Mouse (Mus musculus) intestine, embryonic 15.5 days (tissue): ENCODE measurements around the gene Gm45717. TPM values are rescaled to one million over a fixed set of nuclear protein-coding genes. Genes with fewer than 3 reads are reported as not detected.
"Not testable (repeated sequence)": the region's sequence is repeated elsewhere in the genome, so short reads cannot be mapped to it uniquely, and the experiment has no call there.

Experiments
- ATAC-seq: fragments of 200-750 bp; cut with Nextera tagmentation; 2 replicates; pipeline ENCODE4 v1.8.0; 2017; ENCODE audit warnings: moderate TSS enrichment, moderate library complexity
- H3K27ac ChIP-seq: fragments of 300-500 bp; sonication (generic); 2 replicates; pipeline ENCODE4 v1.5.1; 2015; ENCODE audit warnings: mild to moderate bottlenecking, inconsistent platforms
- H3K27me3 ChIP-seq: fragments of 300-500 bp; sonication (generic); replicated peaks from 2 replicates; pipeline ENCODE4 v1.6.1; 2015; ENCODE audit warnings: inconsistent platforms
- H3K36me3 ChIP-seq: fragments of 300-500 bp; sonication (generic); 2 replicates; pipeline ENCODE4 v1.6.1; 2015; ENCODE audit warnings: inconsistent platforms
- H3K4me1 ChIP-seq: fragments of 300-500 bp; sonication (generic); replicated peaks from 2 replicates; pipeline ENCODE4 v1.6.1; 2015; ENCODE audit warnings: inconsistent platforms
- H3K4me2 ChIP-seq: fragments of 300-500 bp; sonication (generic); replicated peaks from 2 replicates; pipeline ENCODE4 v1.6.1; 2015; ENCODE audit warnings: mild to moderate bottlenecking, inconsistent platforms
- H3K4me3 ChIP-seq: fragments of 300-500 bp; sonication (generic); replicated peaks from 2 replicates; pipeline ENCODE4 v1.5.1; 2015; ENCODE audit warnings: inconsistent platforms
- H3K9ac ChIP-seq: fragments of 300-500 bp; sonication (generic); 2 replicates; pipeline ENCODE4 v1.6.1; 2015; ENCODE audit warnings: inconsistent platforms
- H3K9me3 ChIP-seq: fragments of 300-500 bp; sonication (generic); 2 replicates; pipeline ENCODE4 v1.6.1; 2016; ENCODE audit warnings: inconsistent platforms
- WGBS: fragments of 180-500 bp; shearing (Covaris S2); methylation state at CpG from one replicate; pipeline ENCODE4 v1.1.7; 2015; 5-methylcytosine and 5-hydroxymethylcytosine counted together
- polyA plus RNA-seq: library from polyadenylated mRNA; unstranded; fragments of >200 nt; fragmentation: Nextera tagmentation; extraction: Ambion mirVana; gene quantifications from 2 replicates; pipeline ENCODE4 v1.2.1, GENCODE M21; 2015

The Gm45717 gene
- polyA plus RNA-seq, 1 experiment from 2014 or later = 0.69 TPM

DNA sequence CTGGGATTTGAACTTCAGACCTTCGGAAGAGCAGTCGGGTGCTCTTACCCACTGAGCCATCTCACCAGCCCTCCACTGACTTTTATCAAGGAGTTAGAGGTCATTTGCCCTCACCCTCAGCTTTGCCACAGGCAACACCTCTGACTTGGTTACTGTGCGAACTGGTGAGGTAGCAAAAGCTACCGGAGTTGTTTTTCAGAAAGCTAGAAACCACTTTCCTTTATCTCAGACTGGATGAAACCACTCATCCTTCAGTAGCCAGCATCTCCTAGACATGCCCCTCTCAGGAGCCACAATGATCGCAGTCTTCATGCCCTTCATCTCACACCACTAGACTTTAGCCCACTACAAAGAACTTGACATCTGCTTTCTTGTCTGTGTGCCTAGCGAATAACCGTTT is 27.2 kb upstream of the Gm45717 start:
- H3K4me3 ChIP-seq = no peak overlapping the region
- H3K36me3 ChIP-seq = no peaks in the 10 kb centered on the region
- H3K9me3 ChIP-seq = no peaks in the 10 kb centered on the region
- H3K27me3 ChIP-seq = no peaks in the 10 kb centered on the region
- ATAC-seq = no peak
- H3K4me2 ChIP-seq = no peak overlapping the region
- no peak overlapping the region for H3K27ac ChIP-seq
- H3K9ac ChIP-seq = no peak overlapping the region
- H3K4me1 ChIP-seq = no peaks in the 10 kb centered on the region
- 92% methylated on average over 7 of the region's 7 CpGs for WGBS

DNA sequence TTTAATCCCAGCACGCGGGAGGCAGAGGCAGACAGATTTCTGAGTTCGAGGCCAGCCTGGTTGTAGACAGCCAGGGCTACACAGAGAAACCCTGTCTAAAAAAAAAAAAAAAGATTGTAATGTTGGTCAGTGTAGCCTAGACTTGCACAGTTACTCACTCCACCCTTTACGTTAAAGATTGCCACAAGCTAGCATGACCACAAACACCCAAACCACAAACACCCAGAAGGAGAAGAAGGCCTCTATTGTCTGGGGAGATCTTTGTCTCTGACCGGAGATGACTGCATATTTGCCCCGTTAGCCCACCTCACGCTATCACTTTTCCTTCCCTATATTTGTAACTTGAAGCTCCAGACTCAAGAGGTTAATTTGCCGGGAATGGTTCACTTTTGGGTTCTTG is 26.0 kb upstream of the Gm45717 start:
- H3K27me3 ChIP-seq = no peaks in the 10 kb centered on the region
- WGBS = 90% methylated on average over 8 of the region's 8 CpGs

DNA sequence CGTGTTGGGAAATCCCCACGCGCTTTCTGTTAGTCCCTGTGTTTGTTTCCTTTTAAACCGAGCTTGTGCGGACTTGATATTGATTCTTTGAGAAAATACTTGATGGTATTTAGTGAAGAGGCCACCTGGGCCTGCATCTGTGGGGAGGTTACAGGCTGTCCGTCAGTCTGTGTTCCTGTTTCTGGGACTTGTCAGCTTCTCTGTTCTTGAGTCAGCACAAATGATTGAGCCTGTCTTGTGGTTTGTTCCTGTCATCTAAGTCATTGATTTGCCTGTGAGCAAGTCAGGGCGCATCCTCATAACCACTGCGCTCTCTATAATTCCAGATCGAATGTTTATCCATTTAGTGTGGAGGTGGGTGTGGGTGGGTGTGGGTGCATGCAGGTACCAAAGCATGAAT is 21.0 kb upstream of the Gm45717 start:
- H3K4me3 ChIP-seq, H3K9me3 ChIP-seq, H3K9ac ChIP-seq, ATAC-seq, H3K4me2 ChIP-seq, H3K27ac ChIP-seq, H3K27me3 ChIP-seq, H3K36me3 ChIP-seq: not testable (repeated sequence)
- WGBS = 86% methylated on average over 9 of the region's 9 CpGs
- H3K4me1 ChIP-seq = peaks cover 19% of the 10 kb centered on the region

More for the DNA sequence above, 26.0 kb upstream of the Gm45717 start:
- H3K4me2 ChIP-seq = no peak overlapping the region
- H3K36me3 ChIP-seq = no peaks in the 10 kb centered on the region
- H3K9me3 ChIP-seq = no peaks in the 10 kb centered on the region
- ATAC-seq = no peak
- H3K9ac ChIP-seq = no peak overlapping the region
- no peaks in the 10 kb centered on the region for H3K4me1 ChIP-seq
- H3K4me3 ChIP-seq = no peak overlapping the region
- H3K27ac ChIP-seq = no peak overlapping the region

DNA sequence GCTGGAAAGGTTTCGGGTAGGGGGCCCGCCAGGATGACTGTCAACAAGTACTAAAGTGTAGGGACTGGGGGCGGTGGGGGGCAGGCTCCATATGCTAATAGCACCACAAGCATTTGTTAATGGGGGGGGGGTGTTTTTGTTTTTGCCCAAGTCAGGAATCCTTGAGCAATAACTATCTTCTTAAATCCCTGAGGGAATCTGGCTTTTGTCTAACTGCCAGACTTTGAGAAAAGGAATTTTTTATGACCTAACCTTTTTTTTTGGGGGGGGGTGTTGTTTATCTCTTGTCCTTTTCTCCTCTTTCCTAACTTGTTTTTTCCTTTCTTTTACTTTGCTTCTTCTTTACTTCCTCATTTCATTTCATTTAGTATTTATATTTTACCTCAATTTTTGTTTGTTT is 19.7 kb upstream of the Gm45717 start:
- Histone ChIP-seq H3K9me3 (no peaks in the 10 kb centered on the region), H3K4me2 (no peak overlapping the region), H3K27ac (peak overlapping the region; percentile 75), H3K4me3 (no peak overlapping the region), H3K27me3 (no peaks in the 10 kb centered on the region), H3K9ac (no peak overlapping the region), H3K4me1 (peaks cover 28% of the 10 kb centered on the region), H3K36me3 (no peaks in the 10 kb centered on the region)
- ATAC-seq = no peak
- 28% methylated on average over 3 of the region's 3 CpGs for WGBS

DNA sequence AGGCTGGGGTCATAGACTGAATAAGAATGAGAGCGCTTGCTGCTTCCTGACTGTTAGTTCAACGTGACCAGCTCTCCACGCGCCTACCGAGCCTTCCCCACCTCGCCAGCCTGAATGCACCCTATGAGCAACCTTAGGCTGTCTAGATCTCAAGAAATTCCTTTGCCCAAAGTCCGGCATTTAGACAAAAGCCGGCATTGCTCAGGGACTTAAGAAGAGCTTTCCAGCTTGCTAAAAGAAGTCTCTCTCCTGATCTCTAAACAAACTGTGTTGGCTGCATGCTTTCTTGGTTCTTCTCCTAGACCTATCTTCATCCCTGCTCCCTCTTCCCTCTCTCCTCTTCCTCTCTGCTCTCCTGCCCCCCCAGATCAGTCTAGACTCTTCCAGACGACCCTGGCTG is 19.2 kb upstream of the Gm45717 start:
- no peaks in the 10 kb centered on the region for H3K36me3 ChIP-seq
- WGBS = 17% methylated on average over 9 of the region's 9 CpGs

DNA sequence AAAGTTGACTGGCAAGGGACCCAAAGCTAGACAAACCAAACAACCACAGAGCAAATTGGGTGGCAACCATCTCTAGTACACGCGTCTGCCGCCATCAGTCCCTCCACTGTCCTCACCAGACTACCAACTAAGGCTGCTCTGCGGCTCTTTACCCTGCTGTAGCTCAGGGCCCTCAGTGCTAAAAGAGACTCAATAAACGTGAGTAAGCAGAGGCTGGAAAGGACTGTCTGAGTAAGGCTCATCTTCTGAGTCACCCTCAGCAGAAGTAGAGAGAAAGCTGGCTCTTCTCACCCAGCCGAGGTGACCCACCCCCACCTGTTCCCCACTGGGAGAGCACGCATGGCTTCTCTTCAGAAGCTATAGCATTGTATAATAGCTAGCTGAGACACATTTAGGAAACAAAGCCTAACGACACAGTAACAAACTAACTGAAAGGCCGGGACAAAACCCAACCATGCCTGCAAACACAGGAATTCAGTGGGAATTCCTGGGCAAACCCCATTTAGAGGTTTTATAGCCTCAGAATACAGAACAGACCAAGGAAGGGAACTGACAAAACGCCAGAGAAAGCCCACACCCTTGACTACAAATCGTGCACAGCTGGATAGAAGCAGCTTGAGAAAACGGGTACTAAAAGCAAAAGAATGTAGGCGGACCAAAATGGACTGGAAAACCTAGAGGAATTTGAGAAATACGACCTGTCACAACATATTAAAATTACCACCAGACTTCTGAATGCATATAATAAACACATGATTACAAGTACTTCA is 17.8 kb upstream of the Gm45717 start:
- no peak overlapping the region for H3K4me3 ChIP-seq
- peaks cover 28% of the 10 kb centered on the region for H3K4me1 ChIP-seq
- H3K4me2 ChIP-seq = no peak overlapping the region
- H3K27me3 ChIP-seq = no peaks in the 10 kb centered on the region
- peak overlapping the region; percentile 75 for H3K27ac ChIP-seq
- ATAC-seq = no peak
- H3K9me3 ChIP-seq = no peaks in the 10 kb centered on the region
- H3K36me3 ChIP-seq = no peaks in the 10 kb centered on the region
- H3K9ac ChIP-seq = no peak overlapping the region
- 36% methylated on average over 14 of the region's 14 CpGs for WGBS

More for the DNA sequence above, 19.2 kb upstream of the Gm45717 start:
- Histone ChIP-seq H3K27me3 (no peaks in the 10 kb centered on the region), H3K4me2 (no peak overlapping the region), H3K9ac (no peak overlapping the region; the same call in 1 of the 2 replicates), H3K9me3 (no peaks in the 10 kb centered on the region), H3K4me1 (peaks cover 28% of the 10 kb centered on the region), H3K27ac (peak overlapping the region; percentile 75), H3K4me3 (no peak overlapping the region)
- no peak for ATAC-seq

DNA sequence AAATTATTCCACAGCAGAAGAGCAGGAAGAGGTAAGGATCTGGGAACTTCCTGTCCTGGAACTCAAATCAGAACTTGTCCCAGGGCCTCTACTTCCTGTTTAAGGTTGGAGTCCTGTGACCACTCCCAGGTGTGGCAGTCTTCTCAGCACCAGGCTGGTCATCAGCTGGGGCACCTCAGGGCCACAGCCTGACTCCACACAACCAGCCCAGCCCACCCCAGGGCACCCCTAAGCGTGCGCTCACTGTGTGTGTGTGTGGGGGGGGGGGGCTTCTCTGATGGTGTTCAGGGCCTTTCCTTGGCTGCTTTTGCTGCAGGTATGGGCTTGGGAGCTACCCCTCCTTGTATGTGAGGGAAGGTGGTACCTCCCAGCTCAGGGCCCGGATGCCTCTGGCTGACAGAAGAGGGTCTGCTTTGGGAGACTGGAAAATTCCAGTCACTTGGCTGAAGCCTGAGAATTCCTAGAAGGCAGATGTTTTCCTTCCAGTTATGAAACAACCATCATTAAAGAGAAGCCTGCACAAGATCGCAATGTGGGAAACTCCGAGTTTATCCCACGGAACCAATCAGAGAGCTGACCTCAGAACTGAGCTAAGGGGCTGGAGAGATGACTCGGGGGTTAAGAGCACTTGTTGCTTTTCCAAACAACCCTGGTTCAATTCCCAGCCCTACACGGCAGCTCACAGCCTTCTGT is 15.9 kb upstream of the Gm45717 start:
- H3K9me3 ChIP-seq = no peaks in the 10 kb centered on the region
- H3K27me3 ChIP-seq = no peaks in the 10 kb centered on the region
- no peak overlapping the region for H3K4me3 ChIP-seq
- ATAC-seq = peak; percentile 70
- H3K4me2 ChIP-seq = peak overlapping the region; percentile 24
- H3K27ac ChIP-seq = peak overlapping the region; percentile 91
- no peak overlapping the region for H3K9ac ChIP-seq
- WGBS = 44% methylated on average over 8 of the region's 8 CpGs
- peaks cover 31% of the 10 kb centered on the region for H3K4me1 ChIP-seq
- H3K36me3 ChIP-seq = no peaks in the 10 kb centered on the region

DNA sequence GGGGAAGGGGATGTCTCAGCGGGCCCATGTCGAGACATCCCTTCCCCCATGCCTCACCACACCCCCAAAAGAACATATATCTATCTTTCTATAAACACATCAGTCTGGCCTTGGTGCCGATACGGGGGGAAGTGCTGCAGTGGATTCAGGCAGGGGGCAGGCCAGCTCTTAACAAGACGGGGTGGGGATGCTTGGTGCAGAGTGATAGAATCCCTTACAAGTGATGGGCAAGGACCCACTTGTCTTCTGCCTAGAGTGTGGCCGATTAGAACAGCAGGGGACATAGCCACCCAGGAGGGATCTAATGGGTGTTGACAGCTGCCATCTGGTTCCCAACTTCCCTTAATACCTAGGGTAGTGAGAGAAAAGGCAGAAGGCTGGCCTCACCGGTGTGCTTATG is 15.2 kb upstream of the Gm45717 start:
- H3K4me1 ChIP-seq = peaks cover 31% of the 10 kb centered on the region
- H3K9ac ChIP-seq = no peak overlapping the region
- 28% methylated on average over 7 of the region's 7 CpGs for WGBS
- H3K36me3 ChIP-seq = no peaks in the 10 kb centered on the region
- no peaks in the 10 kb centered on the region for H3K27me3 ChIP-seq
- H3K9me3 ChIP-seq = no peaks in the 10 kb centered on the region
- H3K4me2 ChIP-seq = no peak overlapping the region
- peak overlapping the region; percentile 91 for H3K27ac ChIP-seq
- no peak for ATAC-seq
- no peak overlapping the region for H3K4me3 ChIP-seq

DNA sequence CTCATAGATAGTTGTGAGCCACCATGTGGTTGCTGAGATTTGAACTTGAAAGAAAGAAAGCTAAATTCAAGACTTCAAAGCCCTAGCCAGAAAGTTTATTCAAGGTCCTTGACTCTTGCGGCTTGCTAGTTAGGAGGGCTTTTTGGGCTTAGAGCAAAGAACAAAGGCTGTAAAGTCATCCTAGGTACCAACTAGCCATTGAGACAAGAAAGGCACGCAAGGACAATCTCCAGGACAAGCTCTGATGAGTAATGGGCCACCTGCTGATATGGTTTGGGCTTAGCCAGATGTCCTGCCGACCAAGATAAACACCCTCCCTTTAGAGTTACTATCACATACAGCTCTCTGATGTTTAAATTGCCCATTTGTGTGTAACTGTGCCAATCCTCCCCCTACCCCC is 13.0 kb upstream of the Gm45717 start:
- H3K36me3 ChIP-seq, ATAC-seq, H3K27me3 ChIP-seq, H3K9ac ChIP-seq, H3K27ac ChIP-seq, H3K9me3 ChIP-seq: not testable (repeated sequence)
- 28% methylated on average over 3 of the region's 3 CpGs for WGBS
- peak overlapping the region; percentile 16; the same call in 1 of the 2 replicates for H3K4me3 ChIP-seq
- peaks cover 20% of the 10 kb centered on the region for H3K4me1 ChIP-seq
- H3K4me2 ChIP-seq = peak overlapping the region; percentile 48

DNA sequence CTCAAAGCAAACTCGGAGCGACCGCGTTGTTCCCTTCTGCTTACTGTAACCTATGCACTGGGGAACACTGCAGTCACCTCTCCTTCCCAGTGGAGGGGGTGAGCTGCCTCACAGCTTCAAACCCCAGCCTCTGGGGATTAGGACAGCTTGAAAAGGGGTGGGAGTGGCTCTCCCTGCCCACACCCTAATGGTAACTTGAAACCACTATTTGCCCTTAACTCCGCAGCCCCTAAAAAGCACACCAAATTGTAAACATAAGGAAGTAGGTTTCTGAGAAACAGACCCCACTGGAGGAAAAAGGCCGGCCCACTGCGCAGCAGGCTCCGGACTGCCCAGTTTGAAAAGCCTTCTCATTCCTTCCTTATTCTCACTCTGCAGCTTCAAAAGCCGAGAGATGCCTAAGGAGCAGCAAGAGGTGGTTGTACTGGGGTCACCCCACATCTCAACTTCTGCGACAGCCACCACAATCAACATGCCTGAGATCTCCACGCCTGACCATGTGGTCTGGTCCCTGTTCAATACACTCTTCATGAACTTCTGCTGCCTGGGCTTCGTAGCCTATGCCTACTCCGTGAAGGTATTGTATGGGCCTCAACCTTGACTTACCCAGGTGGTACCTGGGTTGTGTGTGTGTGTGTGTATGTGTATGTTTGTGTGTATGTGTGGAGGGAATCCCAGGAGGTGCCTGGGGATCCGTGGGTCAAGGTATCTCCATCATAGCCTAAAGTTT is 12.3 kb upstream of the Gm45717 start:
- H3K27me3 ChIP-seq = no peaks in the 10 kb centered on the region
- peak overlapping the region; percentile 67; the same call in 1 of the 2 replicates for H3K27ac ChIP-seq
- H3K9me3 ChIP-seq = no peaks in the 10 kb centered on the region
- WGBS = 9% methylated on average over 14 of the region's 14 CpGs
- H3K9ac ChIP-seq = no peak overlapping the region
- H3K4me3 ChIP-seq = peak overlapping the region; percentile 16
- H3K36me3 ChIP-seq = no peaks in the 10 kb centered on the region
- H3K4me2 ChIP-seq = peak overlapping the region; percentile 48
- peak; percentile 64 for ATAC-seq
- peaks cover 13% of the 10 kb centered on the region for H3K4me1 ChIP-seq

DNA sequence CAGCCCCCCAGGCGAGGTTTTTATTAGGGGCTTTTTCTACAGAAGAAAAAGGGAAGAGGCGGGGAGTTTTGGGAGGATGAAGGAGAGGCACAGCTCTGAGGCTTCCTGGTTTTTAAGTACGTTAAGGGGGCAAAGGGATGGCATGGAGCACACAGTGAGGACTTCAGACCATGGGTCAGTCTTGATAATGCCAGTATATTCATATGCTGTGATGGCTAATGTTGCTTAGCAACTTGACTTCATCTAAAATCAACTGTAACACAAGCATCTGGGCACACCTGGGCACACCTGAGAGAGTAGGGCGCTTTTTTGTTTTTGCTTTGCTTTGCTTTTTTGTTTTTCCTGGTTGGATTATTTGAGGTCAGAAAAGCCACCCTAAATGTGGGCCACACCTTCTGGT is 11.2 kb upstream of the Gm45717 start, which contains the start of gene Ifitm1:
Gene Ifitm1, plus strand, starts transcription at position 301 of the 400 bp plus-strand sequence.
- no peaks in the 10 kb centered on the region for H3K36me3 ChIP-seq
- no peak for ATAC-seq
- H3K27ac ChIP-seq = peak within 1 kb of the TSS; percentile 67; the same call in 1 of the 2 replicates
- no peaks in the 10 kb centered on the region for H3K9me3 ChIP-seq
- H3K4me2 ChIP-seq = peak within 1 kb of the TSS; percentile 48
- H3K27me3 ChIP-seq = no peaks in the 10 kb centered on the region
- 94% methylated on average over 4 of the region's 4 CpGs for WGBS
- peak within 1 kb of the TSS; percentile 16; the same call in 1 of the 2 replicates for H3K4me3 ChIP-seq
- H3K9ac ChIP-seq = no peak within 1 kb of the TSS
- H3K4me1 ChIP-seq = peaks cover 13% of the 10 kb centered on the region

DNA sequence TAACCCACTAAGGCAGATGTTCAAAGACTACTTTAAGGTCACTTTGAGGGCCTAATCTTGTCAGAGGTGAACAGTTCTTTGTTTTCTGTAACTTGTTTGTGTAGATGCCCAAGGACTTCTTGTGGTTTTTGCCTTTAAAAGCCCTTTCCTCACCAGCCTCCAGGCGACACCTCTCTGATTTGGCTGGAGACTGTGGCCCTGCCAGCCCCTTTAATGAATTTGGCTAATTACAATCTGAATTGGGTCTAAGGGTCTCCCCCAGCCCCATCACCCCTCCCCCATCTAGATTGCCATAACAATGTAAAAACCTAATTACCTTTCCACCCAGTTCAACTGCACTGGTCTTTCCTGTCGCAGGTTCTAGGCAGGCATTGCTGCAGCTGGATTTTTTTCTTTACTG is 7.0 kb upstream of the Gm45717 start:
- no peak for ATAC-seq
- no peaks in the 10 kb centered on the region for H3K36me3 ChIP-seq
- no peak overlapping the region for H3K9ac ChIP-seq
- no peaks in the 10 kb centered on the region for H3K9me3 ChIP-seq
- H3K27me3 ChIP-seq = no peaks in the 10 kb centered on the region
- H3K27ac ChIP-seq = no peak overlapping the region
- no peak overlapping the region for H3K4me3 ChIP-seq
- 0 out of 2 replicates have a peak, but pooled peaks cover 2% of the 10 kb centered on the region for H3K4me1 ChIP-seq
- WGBS = 69% methylated on average over 2 of the region's 2 CpGs
- H3K4me2 ChIP-seq = no peak overlapping the region
